Mouse (Mus musculus) A20 (cell line): ENCODE measurements at regions not wholly inside any gene's neighbourhood (a gene's known extent, or its start where the extent isn't known, plus 50 kb on each side); places are given as distances from the start of the nearest gene placed in this dataset.

Experiments
- DNase-seq: peaks from one replicate; pipeline ENCODE4 v3.0.0-alpha.2; 2011; ENCODE audit warnings: low read depth, low spot score

DNA sequence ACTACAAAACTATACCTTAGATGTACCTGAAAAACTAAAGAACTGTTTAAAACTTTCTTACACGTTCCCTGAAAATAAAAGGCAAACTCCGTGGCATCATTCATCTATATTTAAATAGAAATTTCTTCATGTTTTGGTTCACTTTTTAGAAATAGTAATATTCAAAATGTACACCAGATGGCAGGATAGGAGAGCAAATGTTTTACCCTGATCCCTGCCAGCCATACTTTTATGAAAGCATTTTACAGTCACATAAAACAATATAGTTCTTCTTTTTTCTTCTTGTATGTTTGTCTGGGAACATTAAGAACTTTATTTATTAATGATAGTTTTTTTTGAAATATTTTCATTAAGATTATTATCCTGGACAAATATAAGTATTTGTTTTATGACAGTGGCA lies 68.5 kb downstream of the 4921530L21Rik start:
- peak; percentile 34 for DNase-seq

DNA sequence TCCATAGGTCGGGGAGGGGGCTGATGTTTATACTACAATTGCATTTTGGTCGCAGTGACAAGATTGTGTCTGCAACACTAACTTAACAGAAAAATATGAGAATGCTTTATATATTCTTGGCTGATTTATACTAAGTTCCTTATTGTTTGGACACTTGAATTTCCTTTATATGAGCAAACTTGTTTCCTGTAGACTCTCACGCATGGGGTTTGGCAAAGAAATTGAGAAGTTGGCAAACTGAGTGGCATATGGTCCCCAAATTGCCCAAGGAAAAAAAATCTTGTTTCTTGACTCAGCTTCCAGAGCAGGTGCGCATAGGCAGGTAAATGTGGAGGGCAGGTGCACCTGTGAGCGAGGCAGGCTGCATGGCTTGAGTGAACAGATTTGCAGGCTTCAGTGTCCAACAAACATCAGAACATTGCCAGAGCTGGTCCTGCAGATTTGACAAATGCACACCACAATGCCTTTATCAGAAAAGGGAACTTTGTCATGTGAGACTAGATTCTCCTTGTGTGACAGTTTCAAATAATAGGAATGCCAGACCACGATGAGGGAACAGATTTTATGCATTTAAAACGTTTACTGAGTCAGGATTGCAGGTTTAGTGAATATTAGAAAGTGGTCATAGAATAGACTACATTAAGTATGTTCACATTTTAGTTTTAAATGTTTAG lies 75.1 kb downstream of the 4921530L21Rik start:
- no peak for DNase-seq

DNA sequence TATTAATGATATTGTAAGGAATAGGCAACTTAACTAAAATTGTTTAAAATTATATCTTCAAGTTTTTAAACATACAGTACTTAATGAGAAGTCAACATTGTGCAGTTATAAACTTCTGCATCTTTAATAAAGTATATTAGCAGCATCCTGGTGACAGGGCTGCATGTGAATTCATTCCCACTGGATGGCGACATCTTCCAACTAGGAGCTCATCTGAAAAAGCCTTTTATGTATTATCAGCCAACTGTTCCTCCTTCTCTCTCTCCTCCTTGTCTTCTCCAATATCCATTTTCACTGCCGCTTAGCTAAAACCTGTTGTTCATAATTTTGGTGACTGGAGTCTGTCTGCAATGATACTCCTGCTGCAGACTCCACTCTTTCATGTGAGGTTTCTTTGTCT lies 103.0 kb downstream of the 4921530L21Rik start:
- DNase-seq = peak; percentile 66

DNA sequence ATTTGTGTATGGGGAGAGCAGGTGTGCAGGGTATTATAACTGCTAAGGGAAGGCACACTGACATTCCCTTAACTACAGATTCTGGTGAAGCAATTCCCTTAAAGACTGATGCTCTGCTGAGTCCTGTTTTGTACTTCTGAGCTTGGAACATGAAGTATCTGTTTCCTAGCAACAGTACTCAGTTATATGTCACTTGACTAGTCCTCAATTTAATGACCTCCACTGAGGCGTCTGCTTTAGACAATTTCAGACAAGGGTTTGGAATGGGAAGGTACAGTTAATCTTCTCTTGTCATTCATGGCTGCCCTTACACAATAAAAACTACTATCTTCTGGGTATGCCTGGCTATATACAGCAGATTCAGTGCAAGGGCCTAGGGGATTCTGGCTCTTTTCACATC lies 117.3 kb downstream of the 4921530L21Rik start:
- DNase-seq = no peak

DNA sequence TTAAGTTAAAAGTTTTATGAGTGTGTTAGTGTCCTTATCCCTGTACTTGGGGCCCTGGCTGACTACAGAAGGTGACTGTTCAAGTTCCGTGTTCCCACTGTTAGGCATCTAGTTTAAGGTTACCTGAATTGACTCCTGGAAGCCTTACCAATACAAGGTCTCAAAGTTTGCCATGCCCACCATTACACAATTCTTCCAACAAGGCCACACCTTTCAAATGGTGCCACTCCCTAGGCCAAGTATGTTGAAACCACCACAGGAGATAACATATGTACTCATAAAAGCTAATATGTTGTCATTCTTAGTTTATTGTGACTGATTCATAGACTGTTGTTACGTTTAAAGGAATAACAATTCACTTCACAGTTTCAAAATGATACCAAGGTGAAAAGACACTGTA lies 140.6 kb downstream of the 4921530L21Rik start:
- DNase-seq = no peak
